Mouse (Mus musculus): ENCODE results near the gene Rtn1. TPM values are rescaled to one million over a fixed set of nuclear protein-coding genes. Genes with fewer than 3 reads are reported as not detected.
A peak's percentile ranks its signal among the peaks of the same experiment; 100 is the strongest.

The Rtn1 gene
- 2,686 and 3,326 TPM in 2 replicates for polyA plus RNA-seq (2015; fragmentation: Nextera tagmentation; extraction: Ambion mirVana)

DNA sequence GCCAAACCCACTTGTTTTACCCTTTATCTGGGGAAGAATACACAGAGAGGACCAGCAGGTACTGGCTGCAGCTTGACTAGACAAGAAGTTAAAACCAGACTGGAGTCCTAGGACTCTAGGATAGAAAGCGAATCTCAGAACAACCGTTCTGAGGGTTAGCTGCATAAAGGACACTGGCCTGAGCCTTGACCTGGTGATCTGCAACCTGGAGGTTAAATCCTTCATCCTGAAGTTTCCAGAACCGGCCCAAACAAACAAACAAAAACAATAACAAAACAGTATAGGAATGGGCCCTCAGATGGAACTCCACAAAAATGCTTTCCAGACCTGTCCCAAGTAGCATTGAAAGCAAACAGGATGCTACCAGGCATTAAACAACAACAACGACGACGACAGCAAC is at the start of gene Rtn1:
Rtn1 (minus strand) TSS at position 101 of the 400 bp plus-strand sequence.
- peak within 1 kb of the TSS; percentile 79 for H3K4me3 ChIP-seq (replicated peaks)
- H3K9ac ChIP-seq (replicated peaks): peak within 1 kb of the TSS; percentile 78
- peak within 1 kb of the TSS; percentile 81 for H3K4me2 ChIP-seq
- ATAC-seq (ENCODE audit: low FRiP score): no peak
- peak within 1 kb of the TSS; percentile 84 for H3K27ac ChIP-seq (replicated peaks)
- no peaks in the 10 kb centered on the region for H3K9me3 ChIP-seq (replicated peaks)
- no peaks in the 10 kb centered on the region for H3K27me3 ChIP-seq (replicated peaks)
- 23% methylated on average over 6 of the region's 6 CpGs for WGBS
- H3K4me1 ChIP-seq: peaks cover 16% of the 10 kb centered on the region
- H3K36me3 ChIP-seq: no peaks in the 10 kb centered on the region

DNA sequence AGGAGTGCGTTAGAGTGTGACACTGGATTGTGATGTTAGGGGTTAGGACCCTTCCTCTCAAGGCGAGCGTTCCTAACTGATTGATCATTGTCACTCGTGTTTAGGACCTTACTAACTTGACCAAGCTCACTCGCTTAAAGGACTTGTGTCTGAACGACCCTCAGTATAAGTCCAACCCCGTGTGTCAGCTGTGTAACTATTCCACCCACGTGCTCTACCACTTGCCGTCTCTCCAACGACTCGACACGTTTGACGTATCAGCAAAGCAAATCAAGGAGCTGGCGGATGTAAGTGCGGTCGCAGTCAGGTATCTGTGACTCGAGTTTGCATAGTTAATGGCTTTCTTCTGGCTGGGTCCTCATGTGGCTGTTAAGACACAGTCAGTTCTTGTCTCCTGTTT is 45.1 kb upstream of the Rtn1 start:
- 85% methylated on average over 17 of the region's 17 CpGs for WGBS
- no peaks in the 10 kb centered on the region for H3K27me3 ChIP-seq (replicated peaks)
- H3K4me1 ChIP-seq: no peaks in the 10 kb centered on the region
- H3K4me2 ChIP-seq: no peak overlapping the region
- H3K4me3 ChIP-seq (replicated peaks): no peak overlapping the region
- no peak overlapping the region for H3K27ac ChIP-seq (replicated peaks)
- no peaks in the 10 kb centered on the region for H3K36me3 ChIP-seq
- H3K9me3 ChIP-seq (replicated peaks): no peaks in the 10 kb centered on the region
- no peak for ATAC-seq (ENCODE audit: low FRiP score)
- H3K9ac ChIP-seq (replicated peaks): no peak overlapping the region

GRCm38 (mm10) chr12:72441839-72442576 is 33.2 kb upstream of the Rtn1 start, which contains the start of gene Lrrc9:
Gene Lrrc9 (plus strand): TSS chr12:72441866.
- Histone ChIP-seq H3K4me1 (peaks cover 16% of the 10 kb centered on the region), H3K27ac (replicated peaks) (no peak within 1 kb of the TSS; the same call in 1 of the 2 replicates), H3K36me3 (no peaks in the 10 kb centered on the region), H3K27me3 (replicated peaks) (no peaks in the 10 kb centered on the region), H3K4me2 (peak within 1 kb of the TSS; percentile 84), H3K9ac (replicated peaks) (peak within 1 kb of the TSS; percentile 54), H3K9me3 (replicated peaks) (no peaks in the 10 kb centered on the region), H3K4me3 (replicated peaks) (peak within 1 kb of the TSS; percentile 44)
- ATAC-seq (ENCODE audit: low FRiP score): peak; percentile 90
- WGBS: under 1% methylated on average over 31 of the region's 31 CpGs

DNA sequence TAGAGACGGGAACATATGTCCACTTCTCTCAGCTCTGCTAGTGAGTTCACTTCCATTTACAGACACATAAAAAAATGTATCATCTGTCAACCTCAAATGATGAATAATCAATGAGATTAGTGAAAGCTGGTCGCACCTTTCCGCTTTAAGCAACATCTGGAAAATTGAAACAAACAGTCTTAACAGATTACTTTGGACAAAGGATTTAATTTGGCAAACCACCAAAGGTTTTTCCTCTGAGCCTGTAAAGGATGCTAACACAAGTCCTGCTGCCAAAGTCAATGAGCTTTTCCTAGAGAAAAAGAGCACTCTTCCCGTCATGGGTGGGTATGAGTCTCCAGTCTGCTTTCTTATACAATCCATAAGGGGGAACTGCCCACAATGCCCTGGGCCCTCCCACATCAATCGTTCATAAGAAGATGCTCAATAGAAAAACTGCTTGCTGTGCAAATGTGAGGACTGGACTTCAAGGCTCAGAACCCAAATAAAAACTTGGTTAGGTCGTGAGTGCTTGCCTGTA is 30.2 kb upstream of the Rtn1 start:
- Histone ChIP-seq H3K4me3 (replicated peaks) (no peak overlapping the region), H3K27ac (replicated peaks) (no peak overlapping the region), H3K9me3 (replicated peaks) (no peaks in the 10 kb centered on the region), H3K4me1 (peaks cover 16% of the 10 kb centered on the region), H3K27me3 (replicated peaks) (no peaks in the 10 kb centered on the region), H3K36me3 (no peaks in the 10 kb centered on the region), H3K9ac (replicated peaks) (no peak overlapping the region), H3K4me2 (no peak overlapping the region)
- WGBS: 56% methylated on average over 6 of the region's 6 CpGs
- no peak for ATAC-seq (ENCODE audit: low FRiP score)

GRCm38 (mm10) chr12:72437676-72438341 is 29.0 kb upstream of the Rtn1 start:
- Histone ChIP-seq H3K27me3 (replicated peaks) (no peaks in the 10 kb centered on the region), H3K27ac (replicated peaks) (no peak overlapping the region), H3K4me3 (replicated peaks) (no peak overlapping the region), H3K36me3 (no peaks in the 10 kb centered on the region), H3K4me2 (no peak overlapping the region), H3K4me1 (peaks cover 16% of the 10 kb centered on the region), H3K9me3 (replicated peaks) (no peaks in the 10 kb centered on the region), H3K9ac (replicated peaks) (no peak overlapping the region)
- ATAC-seq (ENCODE audit: low FRiP score): no peak
- WGBS: 40% methylated on average over 10 of the region's 10 CpGs

DNA sequence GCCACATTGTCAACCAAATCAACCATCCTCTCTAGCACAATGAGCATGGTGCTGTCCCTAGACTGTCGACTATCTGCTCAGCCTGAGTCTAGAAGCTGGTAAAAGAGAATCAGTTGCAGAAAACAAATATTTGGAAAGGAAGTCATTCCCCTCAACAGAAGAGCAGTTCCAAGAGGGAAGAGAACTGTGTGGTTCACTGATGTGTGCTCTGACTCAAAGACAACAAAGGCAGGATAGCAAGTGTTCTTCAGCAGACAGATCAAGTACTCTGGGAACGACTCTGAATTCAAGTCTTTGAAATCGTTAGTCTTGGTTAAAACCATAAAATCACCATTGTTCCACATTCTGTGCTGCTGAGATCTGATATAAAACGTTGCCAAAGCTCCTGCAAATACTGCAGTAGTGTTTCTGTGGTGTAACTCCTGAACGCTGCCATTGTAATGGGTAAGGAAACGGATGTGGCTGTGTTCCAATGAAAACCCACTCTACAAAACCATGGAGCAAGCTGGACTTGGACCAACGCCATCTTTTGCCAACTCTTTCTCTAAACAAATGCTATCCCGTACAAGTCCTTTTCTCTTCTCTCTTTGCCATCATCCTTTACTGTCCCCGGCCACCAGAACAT is 24.5 kb upstream of the Rtn1 start:
- Histone ChIP-seq H3K9ac (replicated peaks) (no peak overlapping the region), H3K9me3 (replicated peaks) (no peaks in the 10 kb centered on the region), H3K4me1 (no peaks in the 10 kb centered on the region), H3K27me3 (replicated peaks) (no peaks in the 10 kb centered on the region), H3K27ac (replicated peaks) (no peak overlapping the region), H3K4me3 (replicated peaks) (no peak overlapping the region), H3K4me2 (no peak overlapping the region), H3K36me3 (no peaks in the 10 kb centered on the region)
- 49% methylated on average over 9 of the region's 9 CpGs for WGBS
- ATAC-seq (ENCODE audit: low FRiP score): no peak

DNA sequence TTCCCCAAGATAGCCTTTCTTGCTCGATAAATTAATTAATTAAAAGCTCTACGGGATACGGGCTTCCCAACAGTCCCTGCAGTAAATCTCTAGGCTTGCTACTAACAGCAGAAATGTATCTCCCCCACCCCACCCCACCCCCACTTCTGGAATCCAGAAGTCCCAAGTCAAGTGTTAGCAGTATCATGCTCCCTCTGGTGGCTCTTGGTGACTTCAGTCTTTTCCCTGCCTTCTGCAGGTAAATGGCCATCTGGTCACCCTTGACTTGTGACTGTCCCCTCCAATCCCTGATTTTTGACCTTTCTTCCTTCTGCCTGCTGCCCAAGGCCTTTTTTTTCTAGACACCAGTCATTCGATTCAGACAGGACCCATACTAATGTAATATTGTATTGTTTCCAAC is 23.4 kb upstream of the Rtn1 start:
- no peak overlapping the region for H3K9ac ChIP-seq (replicated peaks)
- H3K4me3 ChIP-seq (replicated peaks): no peak overlapping the region
- H3K9me3 ChIP-seq (replicated peaks): no peaks in the 10 kb centered on the region
- no peaks in the 10 kb centered on the region for H3K36me3 ChIP-seq
- no peak overlapping the region for H3K27ac ChIP-seq (replicated peaks)
- H3K27me3 ChIP-seq (replicated peaks): no peaks in the 10 kb centered on the region
- H3K4me1 ChIP-seq: no peaks in the 10 kb centered on the region
- WGBS: 64% methylated on average over 4 of the region's 4 CpGs
- ATAC-seq (ENCODE audit: low FRiP score): no peak
- no peak overlapping the region for H3K4me2 ChIP-seq

GRCm38 (mm10) chr12:72427722-72428126 is 18.9 kb upstream of the Rtn1 start:
- 24% methylated on average over 11 of the region's 11 CpGs for WGBS
- H3K36me3 ChIP-seq: no peaks in the 10 kb centered on the region
- ATAC-seq (ENCODE audit: low FRiP score): peak; percentile 74
- no peaks in the 10 kb centered on the region for H3K27me3 ChIP-seq (replicated peaks)
- H3K9me3 ChIP-seq (replicated peaks): no peaks in the 10 kb centered on the region
- no peak overlapping the region for H3K4me3 ChIP-seq (replicated peaks)
- no peak overlapping the region; the same call in 1 of the 2 replicates for H3K9ac ChIP-seq (replicated peaks)
- no peaks in the 10 kb centered on the region for H3K4me1 ChIP-seq
- H3K4me2 ChIP-seq: peak overlapping the region; percentile 42
- no peak overlapping the region for H3K27ac ChIP-seq (replicated peaks)

- H3K9me3 ChIP-seq (replicated peaks): no peaks in the 10 kb centered on the region
- no peak overlapping the region for H3K4me2 ChIP-seq
- no peaks in the 10 kb centered on the region for H3K36me3 ChIP-seq
- H3K9ac ChIP-seq (replicated peaks): no peak overlapping the region
- no peaks in the 10 kb centered on the region for H3K4me1 ChIP-seq
- no peaks in the 10 kb centered on the region for H3K27me3 ChIP-seq (replicated peaks)
- WGBS: 61% methylated on average over 4 of the region's 4 CpGs
- no peak overlapping the region for H3K27ac ChIP-seq (replicated peaks)
- ATAC-seq (ENCODE audit: low FRiP score): no peak
- H3K4me3 ChIP-seq (replicated peaks): no peak overlapping the region
Measured at GRCm38 (mm10) chr12:72422681-72423080, 13.8 kb upstream of the Rtn1 start.

GRCm38 (mm10) chr12:72417762-72418161 is 8.9 kb upstream of the Rtn1 start:
- no peaks in the 10 kb centered on the region for H3K9me3 ChIP-seq (replicated peaks)
- no peak overlapping the region for H3K27ac ChIP-seq (replicated peaks)
- no peak overlapping the region for H3K4me3 ChIP-seq (replicated peaks)
- H3K27me3 ChIP-seq (replicated peaks): no peaks in the 10 kb centered on the region
- H3K4me1 ChIP-seq: no peaks in the 10 kb centered on the region
- no peak overlapping the region for H3K9ac ChIP-seq (replicated peaks)
- no peak overlapping the region for H3K4me2 ChIP-seq
- H3K36me3 ChIP-seq: no peaks in the 10 kb centered on the region
- WGBS: 33% methylated on average over 3 of the region's 3 CpGs
- ATAC-seq (ENCODE audit: low FRiP score): no peak

DNA sequence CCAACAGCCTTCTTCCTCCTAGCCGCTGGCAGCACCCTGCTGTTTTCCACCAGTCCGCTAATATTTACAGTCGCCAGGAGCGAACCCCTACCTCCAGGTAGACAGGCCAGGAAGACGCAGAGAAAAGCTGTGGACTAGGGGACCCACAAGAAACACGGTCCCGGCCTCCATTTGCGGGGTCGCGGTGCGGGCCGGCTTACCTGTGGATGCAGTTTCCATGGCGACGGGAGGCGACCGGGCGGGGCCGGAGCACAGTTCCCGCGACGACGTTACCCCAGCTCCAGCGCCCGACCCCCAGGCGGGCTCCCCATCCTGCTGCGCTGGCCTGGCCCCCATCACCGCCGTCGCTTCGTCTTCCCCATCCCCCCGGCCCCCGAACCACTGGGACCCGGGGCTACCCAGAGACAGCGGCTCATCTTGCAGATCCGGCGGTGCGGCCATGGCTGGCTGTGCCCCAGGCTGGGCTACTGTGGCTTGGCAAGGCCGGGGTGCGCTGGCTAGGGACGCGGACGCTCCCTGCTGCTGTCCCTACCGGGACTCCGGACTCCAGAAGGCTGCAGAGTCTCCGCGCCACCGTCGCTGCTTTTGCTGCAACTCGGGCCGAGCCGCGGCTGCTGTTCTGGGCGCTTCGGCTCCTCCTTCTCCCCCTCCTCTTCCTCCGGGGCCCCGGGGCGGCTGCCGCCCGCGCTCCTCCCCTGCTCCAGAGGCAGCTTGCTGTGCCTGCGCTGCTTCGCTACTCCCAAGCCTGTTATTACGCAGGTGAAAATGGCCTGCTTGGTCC is 553 bp downstream of the Rtn1 start:
- no peaks in the 10 kb centered on the region for H3K9me3 ChIP-seq (replicated peaks)
- H3K4me1 ChIP-seq: peaks cover 16% of the 10 kb centered on the region
- peak overlapping the region; percentile 84 for H3K27ac ChIP-seq (replicated peaks)
- peak overlapping the region; percentile 78 for H3K9ac ChIP-seq (replicated peaks)
- ATAC-seq (ENCODE audit: low FRiP score): peak; percentile 89
- peak overlapping the region; percentile 81 for H3K4me2 ChIP-seq
- H3K27me3 ChIP-seq (replicated peaks): no peaks in the 10 kb centered on the region
- H3K4me3 ChIP-seq (replicated peaks): peak overlapping the region; percentile 79
- no peaks in the 10 kb centered on the region for H3K36me3 ChIP-seq
- WGBS: under 1% methylated on average over 56 of the region's 63 CpGs
